Mouse (Mus musculus) inflammation-experienced regulatory T-cells, adult 16 weeks (primary cell): ENCODE data around the gene Gnptg. TPM values are rescaled to one million over a fixed set of nuclear protein-coding genes. Genes with fewer than 3 reads are reported as not detected.

Experiments
- polyA plus RNA-seq: library from polyadenylated mRNA; unstranded; fragments of 100-300 nt; shearing (Covaris generic); gene quantifications from one replicate; pipeline ENCODE4 v1.2.1, GENCODE M21; 2017

The Gnptg gene
- polyA plus RNA-seq = 107 TPM

GRCm38 (mm10) chr17:25239695-25240636 lies at the start of gene Gnptg, which contains the start of gene Tsr3:
Gene Gnptg (minus strand): TSS chr17:25240124.
Gene Tsr3 (plus strand): TSS chr17:25240170.

GRCm38 (mm10) chr17:25274571-25275346 lies 34.8 kb upstream of the Gnptg start, which contains the start of gene Ube2i:
Gene Ube2i (minus strand): TSS chr17:25274622.

DNA sequence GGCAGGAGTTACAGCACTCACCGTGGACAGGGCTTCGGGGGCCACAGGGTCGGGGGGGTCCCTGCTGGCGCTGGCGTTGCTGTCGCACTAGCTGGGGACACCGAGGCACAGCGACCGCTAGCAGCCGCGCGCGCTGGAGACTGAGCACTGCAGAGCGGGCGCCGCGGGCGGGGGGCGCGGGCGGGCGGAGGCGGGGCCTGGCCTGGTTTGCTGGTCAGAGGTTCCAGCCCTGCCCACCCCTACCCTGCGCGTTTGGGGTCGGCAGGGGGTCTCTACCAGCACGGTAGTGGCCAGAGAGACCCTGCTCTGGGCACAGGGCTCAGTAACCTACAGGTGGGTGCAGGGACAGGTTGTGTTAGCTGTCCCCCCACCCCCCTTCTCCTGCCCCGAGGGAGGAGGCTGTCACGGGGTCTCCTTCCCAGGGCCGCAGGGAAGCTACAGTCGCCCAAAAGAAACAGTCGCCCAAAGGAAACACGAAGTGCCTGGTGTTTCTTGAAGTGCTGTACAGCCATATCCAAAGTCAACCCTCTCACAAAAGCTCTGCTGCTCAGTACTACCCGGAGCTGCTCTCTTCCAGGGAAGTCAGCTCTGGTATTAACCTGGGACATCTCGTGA lies 16.3 kb upstream of the Gnptg start, which contains the start of gene Baiap3:
Baiap3 (minus strand) TSS at position 225 of the 615 bp plus-strand sequence.

DNA sequence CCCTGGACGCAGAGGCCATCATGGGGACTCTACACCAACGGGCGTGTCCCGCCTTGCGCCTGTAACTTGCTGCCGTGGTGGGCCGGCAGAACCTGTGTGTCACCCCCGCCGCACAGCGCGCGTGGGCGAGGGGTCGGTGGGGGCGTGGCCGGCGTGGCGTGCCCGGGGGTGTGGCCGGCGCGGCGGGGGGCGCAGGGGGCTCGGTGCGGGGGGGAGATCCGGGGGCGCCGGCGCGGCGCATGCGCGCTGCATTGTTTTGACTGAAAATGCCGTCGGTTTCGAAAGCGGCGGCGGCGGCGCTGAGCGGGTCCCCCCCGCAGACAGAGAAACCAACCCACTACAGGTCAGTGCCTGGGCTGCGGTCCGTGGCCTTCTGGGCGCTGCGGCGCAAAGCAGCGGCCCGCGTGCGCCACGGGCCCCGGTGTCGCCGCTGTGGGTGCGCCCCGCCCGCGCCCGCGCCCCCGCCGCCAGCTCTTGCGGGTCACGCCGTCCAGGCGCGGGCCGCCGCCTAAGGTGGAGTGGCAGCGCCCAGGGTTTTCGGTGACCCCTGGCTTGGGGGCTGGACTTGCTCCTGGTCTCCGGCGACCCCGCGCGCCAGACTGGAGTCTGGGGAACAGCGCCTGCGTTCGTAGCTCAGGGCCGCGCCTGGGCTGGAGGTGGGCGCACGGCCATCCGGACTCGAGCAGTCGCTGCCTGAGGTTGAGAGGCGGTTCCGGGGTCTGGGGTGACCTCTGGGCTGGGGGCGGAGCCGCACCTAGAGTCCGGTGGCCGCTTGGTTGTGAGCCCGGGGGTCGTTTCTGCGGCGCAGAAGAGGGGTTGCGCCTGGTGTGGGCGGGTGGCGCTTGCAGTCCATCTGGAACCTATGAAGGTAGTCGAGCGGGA lies 51.5 kb downstream of the Gnptg start, which contains the start of gene Unkl:
Unkl (plus strand) TSS at position 248 of the 882 bp plus-strand sequence.

DNA sequence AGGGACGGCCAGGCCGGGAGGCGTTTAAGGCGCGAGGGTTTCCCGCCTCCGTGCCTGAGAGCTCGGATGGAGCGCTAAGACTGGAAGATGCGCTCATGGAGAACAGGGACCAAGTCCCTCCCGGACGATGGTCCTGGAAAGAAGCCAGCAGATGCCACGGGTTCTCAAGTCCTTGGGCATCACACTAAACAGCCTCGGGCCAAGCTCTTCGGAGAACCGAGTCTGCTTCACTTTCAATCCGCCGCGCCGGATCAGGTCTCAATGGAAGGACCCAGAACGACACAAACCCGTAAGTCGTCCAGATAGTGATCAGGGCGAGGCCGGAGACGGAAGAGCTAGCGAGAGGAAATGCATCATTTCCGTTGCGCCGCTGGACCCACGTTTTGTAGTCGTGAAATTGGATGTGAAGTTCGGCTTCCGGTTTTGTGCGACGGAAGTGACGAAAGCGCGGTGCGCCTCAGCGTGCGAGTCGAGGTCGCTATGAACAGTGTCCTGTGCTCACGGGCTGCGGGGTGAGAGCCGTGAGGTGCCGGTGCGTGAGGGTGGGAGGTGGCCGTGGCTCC lies 55.7 kb downstream of the Gnptg start, which contains the start of gene BC003965:
BC003965 (plus strand) TSS at position 426 of the 563 bp plus-strand sequence.

Other genes with a start within 250 kb of the Gnptg start
- gene Cramp1l, start 224.3 kb downstream of the Gnptg start, polyA plus RNA-seq = 5.3 TPM
- 33.4 TPM for gene Ift140, start 224.0 kb downstream of the Gnptg start, polyA plus RNA-seq
- 1.5 TPM for gene Tmem204, start 156.5 kb downstream of the Gnptg start, polyA plus RNA-seq
- gene Telo2, start 124.2 kb downstream of the Gnptg start, polyA plus RNA-seq = 32.2 TPM
- gene Ptx4, start 119.4 kb downstream of the Gnptg start, polyA plus RNA-seq = not detected
- gene Clcn7, start 106.7 kb downstream of the Gnptg start, polyA plus RNA-seq = 49.3 TPM
- not detected for gene Ccdc154, start 77.7 kb downstream of the Gnptg start, polyA plus RNA-seq
- not detected for gene Gm38655, start 64.7 kb downstream of the Gnptg start, polyA plus RNA-seq
- 30.9 TPM for gene BC003965, start 55.6 kb downstream of the Gnptg start, polyA plus RNA-seq
- gene Unkl, start 51.7 kb downstream of the Gnptg start, polyA plus RNA-seq = 51.0 TPM
- gene Tsr3, start within 50 bp of the Gnptg start, polyA plus RNA-seq = 53.4 TPM
- gene Baiap3, start 16.2 kb upstream of the Gnptg start, polyA plus RNA-seq = 69.0 TPM
- 592 TPM for gene Ube2i, start 34.5 kb upstream of the Gnptg start, polyA plus RNA-seq
- gene Prss34, start 58.3 kb upstream of the Gnptg start, polyA plus RNA-seq = not detected
- not detected for gene Prss28, start 68.5 kb upstream of the Gnptg start, polyA plus RNA-seq
- not detected for gene Prss29, start 78.5 kb upstream of the Gnptg start, polyA plus RNA-seq
- gene Tpsab1, start 105.4 kb upstream of the Gnptg start, polyA plus RNA-seq = not detected
- gene Tpsb2, start 126.2 kb upstream of the Gnptg start, polyA plus RNA-seq = not detected
- not detected for gene Tpsg1, start 129.1 kb upstream of the Gnptg start, polyA plus RNA-seq
- gene Cacna1h, start 193.7 kb upstream of the Gnptg start, polyA plus RNA-seq = not detected
- gene Tekt4, start 214.5 kb upstream of the Gnptg start, polyA plus RNA-seq = not detected